Mouse (Mus musculus) neural tube, embryonic 10.5 days (tissue): Measurements from ENCODE around the gene Gpr62.
"Not testable (repeated sequence)": the region's sequence is repeated elsewhere in the genome, so short reads cannot be mapped to it uniquely, and the experiment has no call there.

ENCODE experiments used
- DNase-seq: peaks from one replicate; pipeline ENCODE4 v3.0.0-alpha.2; 2017; ENCODE audit warnings: low spot score; ENCODE audit errors: extremely low spot score

Gpr62 gene

GRCm38 (mm10) chr9:106465571-106466200 lies at the start of gene Gpr62:
Gene Gpr62 (minus strand): TSS chr9:106465938.
- no peak for DNase-seq

GRCm38 (mm10) chr9:106514273-106514672 lies 48.5 kb upstream of the Gpr62 start, which contains the start of gene Iqcf5:
Gene Iqcf5 (plus strand): TSS chr9:106514573.
- DNase-seq: no peak

GRCm38 (mm10) chr9:106513566-106513965 lies 47.8 kb upstream of the Gpr62 start:
- no peak for DNase-seq

- no peak for DNase-seq
These were observed 47.2 kb upstream of the Gpr62 start for GRCm38 (mm10) chr9:106512729-106513450.

- DNase-seq: no peak
These were observed 43.6 kb upstream of the Gpr62 start for GRCm38 (mm10) chr9:106509356-106509755.

GRCm38 (mm10) chr9:106504246-106504645 lies 38.5 kb upstream of the Gpr62 start:
- no peak for DNase-seq

GRCm38 (mm10) chr9:106501846-106502245 lies 36.1 kb upstream of the Gpr62 start:
- no peak for DNase-seq

- DNase-seq: no peak
These were observed 33.9 kb upstream of the Gpr62 start, which contains the start of gene Iqcf1 for GRCm38 (mm10) chr9:106499667-106500066. Gene Iqcf1 (plus strand): TSS chr9:106499967.

GRCm38 (mm10) chr9:106487602-106488001 lies 21.9 kb upstream of the Gpr62 start:
- DNase-seq: not testable (repeated sequence)

GRCm38 (mm10) chr9:106485076-106485475 lies 19.3 kb upstream of the Gpr62 start:
- no peak for DNase-seq

GRCm38 (mm10) chr9:106483606-106484005 lies 17.9 kb upstream of the Gpr62 start:
- DNase-seq: no peak

GRCm38 (mm10) chr9:106483136-106483535 lies 17.4 kb upstream of the Gpr62 start:
- DNase-seq: no peak

GRCm38 (mm10) chr9:106482578-106483115 lies 16.9 kb upstream of the Gpr62 start:
- no peak for DNase-seq

- no peak for DNase-seq
These were observed 15.9 kb upstream of the Gpr62 start for GRCm38 (mm10) chr9:106481676-106482075.

GRCm38 (mm10) chr9:106481075-106481474 lies 15.3 kb upstream of the Gpr62 start:
- DNase-seq: no peak

GRCm38 (mm10) chr9:106480541-106480940 lies 14.8 kb upstream of the Gpr62 start:
- DNase-seq: no peak

- DNase-seq: no peak
These were observed 12.4 kb upstream of the Gpr62 start for GRCm38 (mm10) chr9:106478101-106478500.

GRCm38 (mm10) chr9:106477649-106478048 lies 11.9 kb upstream of the Gpr62 start:
- no peak for DNase-seq

GRCm38 (mm10) chr9:106476924-106477484 lies 11.3 kb upstream of the Gpr62 start, which contains the start of gene Parp3:
Gene Parp3 (minus strand): TSS chr9:106476949.
- peak; percentile 97 for DNase-seq

- DNase-seq: no peak
These were observed 10.5 kb upstream of the Gpr62 start for GRCm38 (mm10) chr9:106476002-106476923.

GRCm38 (mm10) chr9:106475663-106476001 lies 9.9 kb upstream of the Gpr62 start, which contains the start of gene Rrp9:
Gene Rrp9 (plus strand): TSS chr9:106475963.
- DNase-seq: no peak
